Mouse (Mus musculus) large intestine, adult 2 months (tissue): Measurements from ENCODE around the gene Itprid1. TPM values are rescaled to one million over a fixed set of nuclear protein-coding genes. Genes with fewer than 3 reads are reported as not detected.

Source experiments
- DNase-seq: peaks from one replicate; pipeline ENCODE4 v3.0.0-alpha.2; 2012; ENCODE audit warnings: low read depth, low spot score
- WGBS: fragments of 180-500 bp; shearing (Covaris S2); methylation state at CpG from one replicate; pipeline ENCODE4 v1.1.7; 2018; 5-methylcytosine and 5-hydroxymethylcytosine counted together
- polyA plus RNA-seq: library from polyadenylated mRNA; depleted of rRNA; stranded (reverse); fragments of >200 nt; gene quantifications from 2 replicates; pipeline ENCODE4 v1.2.3, GENCODE M21; 2012; rRNA removed

Gene Itprid1
- 0.16 and 0.36 TPM in 2 replicates for polyA plus RNA-seq

- DNase-seq: no peak
- 48% methylated on average over 8 of the region's 8 CpGs for WGBS
Measured at GRCm38 (mm10) chr6:55836650-55837320, at the start of gene Itprid1. TSS of gene Itprid1 (plus strand) at chr6:55836895.

- WGBS: 15% methylated on average over 1 of the region's 1 CpGs
- DNase-seq: no peak
Measured at GRCm38 (mm10) chr6:55789557-55789956, 47.1 kb upstream of the Itprid1 start.

GRCm38 (mm10) chr6:55791852-55792496, 44.7 kb upstream of the Itprid1 start:
- peak; percentile 27 for DNase-seq
- WGBS: 13% methylated on average over 6 of the region's 6 CpGs

- DNase-seq: no peak
- WGBS: 41% methylated on average over 8 of the region's 8 CpGs
Measured at GRCm38 (mm10) chr6:55792536-55792935, 44.2 kb upstream of the Itprid1 start.

- no peak for DNase-seq
- 61% methylated on average over 1 of the region's 1 CpGs for WGBS
Measured at GRCm38 (mm10) chr6:55802686-55803085, 34.0 kb upstream of the Itprid1 start.

GRCm38 (mm10) chr6:55803357-55803756, 33.3 kb upstream of the Itprid1 start:
- 56% methylated on average over 7 of the region's 7 CpGs for WGBS
- DNase-seq: no peak

- DNase-seq: no peak
- 21% methylated on average over 12 of the region's 12 CpGs for WGBS
Measured at GRCm38 (mm10) chr6:55803991-55804680, 32.6 kb upstream of the Itprid1 start.

GRCm38 (mm10) chr6:55804681-55805000, 32.1 kb upstream of the Itprid1 start:
- no peak for DNase-seq
- WGBS: 82% methylated on average over 4 of the region's 4 CpGs

- no peak for DNase-seq
- WGBS: 72% methylated on average over 9 of the region's 9 CpGs
Measured at GRCm38 (mm10) chr6:55805291-55806137, 31.2 kb upstream of the Itprid1 start.

GRCm38 (mm10) chr6:55806537-55806936, 30.2 kb upstream of the Itprid1 start:
- 73% methylated on average over 2 of the region's 2 CpGs for WGBS
- DNase-seq: no peak

GRCm38 (mm10) chr6:55808692-55809091, 28.0 kb upstream of the Itprid1 start:
- 67% methylated on average over 3 of the region's 3 CpGs for WGBS
- DNase-seq: no peak

GRCm38 (mm10) chr6:55811153-55811552, 25.5 kb upstream of the Itprid1 start:
- WGBS: 74% methylated on average over 8 of the region's 8 CpGs
- no peak for DNase-seq

- no peak for DNase-seq
- WGBS: 63% methylated on average over 1 of the region's 1 CpGs
Measured at GRCm38 (mm10) chr6:55812353-55812752, 24.3 kb upstream of the Itprid1 start.

GRCm38 (mm10) chr6:55814184-55814926, 22.3 kb upstream of the Itprid1 start:
- 59% methylated on average over 12 of the region's 12 CpGs for WGBS
- no peak for DNase-seq

- no peak for DNase-seq
- WGBS: 56% methylated on average over 5 of the region's 5 CpGs
Measured at GRCm38 (mm10) chr6:55816911-55817310, 19.8 kb upstream of the Itprid1 start.

GRCm38 (mm10) chr6:55829722-55830121, 7.0 kb upstream of the Itprid1 start:
- WGBS: 80% methylated on average over 6 of the region's 6 CpGs

GRCm38 (mm10) chr6:55852589-55852988, 15.9 kb downstream of the Itprid1 start:
- no peak for DNase-seq

More at GRCm38 (mm10) chr6:55829722-55830121, 7.0 kb upstream of the Itprid1 start:
- no peak for DNase-seq

- WGBS: 88% methylated on average over 4 of the region's 4 CpGs
Measured at GRCm38 (mm10) chr6:55856085-55856484, 19.4 kb downstream of the Itprid1 start.

GRCm38 (mm10) chr6:55865206-55865605, 28.5 kb downstream of the Itprid1 start:
- WGBS: 65% methylated on average over 2 of the region's 2 CpGs

More at GRCm38 (mm10) chr6:55856085-55856484, 19.4 kb downstream of the Itprid1 start:
- no peak for DNase-seq

More at GRCm38 (mm10) chr6:55865206-55865605, 28.5 kb downstream of the Itprid1 start:
- DNase-seq: no peak
